Mouse (Mus musculus): ENCODE data around the gene Ogg1. TPM values are rescaled to one million over a fixed set of nuclear protein-coding genes. Genes with fewer than 3 reads are reported as not detected.
A peak's percentile ranks its signal among the peaks of the same experiment; 100 is the strongest.

Ogg1 gene
- 17.3 and 18.4 TPM in 2 replicates for polyA plus RNA-seq (2014; fragmentation: Nextera tagmentation; extraction: Ambion mirVana)

- H3K9me3 ChIP-seq (ENCODE audit: control insufficient read depth, low read length) = no peaks in the 10 kb centered on the region
- peaks cover 57% of the 10 kb centered on the region for H3K36me3 ChIP-seq (ENCODE audit: control insufficient read depth, insufficient read depth, low read length)
- no peaks in the 10 kb centered on the region for H3K4me1 ChIP-seq (ENCODE audit: control insufficient read depth, insufficient read depth, low read length)
- H3K4me3 ChIP-seq (ENCODE audit: low read length) = peak within 1 kb of the TSS; percentile 65
- no peaks in the 10 kb centered on the region for H3K27me3 ChIP-seq (ENCODE audit: control insufficient read depth, insufficient read depth, low read length)
- peak; percentile 98 for ATAC-seq (ENCODE audit: low FRiP score, low TSS enrichment)
- H3K9ac ChIP-seq (ENCODE audit: low read depth, low read length) = peak within 1 kb of the TSS; percentile 70
- peak within 1 kb of the TSS; percentile 92 for H3K27ac ChIP-seq (ENCODE audit: low read depth, low read length)
- peak within 1 kb of the TSS; percentile 71 for H3K4me2 ChIP-seq (replicated peaks; ENCODE audit: low read depth, low read length)
- under 1% methylated on average over 52 of the region's 52 CpGs for WGBS
Observed at GRCm38 (mm10) chr6:113326533-113327315, at the start of gene Ogg1. Gene Ogg1 (plus strand): TSS chr6:113326972.

- Histone ChIP-seq H3K27ac (ENCODE audit: low read depth, low read length) (no peak overlapping the region), H3K27me3 (ENCODE audit: control insufficient read depth, insufficient read depth, low read length) (peaks cover 32% of the 10 kb centered on the region), H3K4me3 (ENCODE audit: low read length) (no peak overlapping the region), H3K9ac (ENCODE audit: low read depth, low read length) (no peak overlapping the region), H3K9me3 (ENCODE audit: control insufficient read depth, low read length) (no peaks in the 10 kb centered on the region), H3K4me1 (ENCODE audit: control insufficient read depth, insufficient read depth, low read length) (peaks cover 11% of the 10 kb centered on the region; the same call in 1 of the 2 replicates), H3K36me3 (ENCODE audit: control insufficient read depth, insufficient read depth, low read length) (no peaks in the 10 kb centered on the region), H3K4me2 (replicated peaks; ENCODE audit: low read depth, low read length) (no peak overlapping the region)
- no peak for ATAC-seq (ENCODE audit: low FRiP score, low TSS enrichment)
- 70% methylated on average over 6 of the region's 6 CpGs for WGBS
Observed at GRCm38 (mm10) chr6:113281676-113282075, 45.1 kb upstream of the Ogg1 start.

GRCm38 (mm10) chr6:113282101-113282802, 44.5 kb upstream of the Ogg1 start, which contains the start of gene Cpne9:
Gene Cpne9 (plus strand): TSS chr6:113282307.
- no peak within 1 kb of the TSS for H3K9ac ChIP-seq (ENCODE audit: low read depth, low read length)
- peak; percentile 88 for ATAC-seq (ENCODE audit: low FRiP score, low TSS enrichment)
- H3K27ac ChIP-seq (ENCODE audit: low read depth, low read length) = no peak within 1 kb of the TSS
- H3K36me3 ChIP-seq (ENCODE audit: control insufficient read depth, insufficient read depth, low read length) = no peaks in the 10 kb centered on the region
- peak within 1 kb of the TSS; percentile 34 for H3K4me2 ChIP-seq (replicated peaks; ENCODE audit: low read depth, low read length)
- peaks cover 32% of the 10 kb centered on the region for H3K27me3 ChIP-seq (ENCODE audit: control insufficient read depth, insufficient read depth, low read length)
- H3K9me3 ChIP-seq (ENCODE audit: control insufficient read depth, low read length) = no peaks in the 10 kb centered on the region
- peak within 1 kb of the TSS; percentile 10 for H3K4me3 ChIP-seq (ENCODE audit: low read length)
- H3K4me1 ChIP-seq (ENCODE audit: control insufficient read depth, insufficient read depth, low read length) = peaks cover 11% of the 10 kb centered on the region; the same call in 1 of the 2 replicates
- 1% methylated on average over 37 of the region's 37 CpGs for WGBS

- H3K4me3 ChIP-seq (ENCODE audit: low read length) = peak overlapping the region; percentile 10
- no peaks in the 10 kb centered on the region for H3K9me3 ChIP-seq (ENCODE audit: control insufficient read depth, low read length)
- no peak overlapping the region for H3K27ac ChIP-seq (ENCODE audit: low read depth, low read length)
- no peak overlapping the region for H3K9ac ChIP-seq (ENCODE audit: low read depth, low read length)
- under 1% methylated on average over 22 of the region's 22 CpGs for WGBS
- H3K4me1 ChIP-seq (ENCODE audit: control insufficient read depth, insufficient read depth, low read length) = peaks cover 11% of the 10 kb centered on the region; the same call in 1 of the 2 replicates
- 0 out of 2 replicates have a peak, but pooled peaks have one; percentile 55 for ATAC-seq (ENCODE audit: low FRiP score, low TSS enrichment)
- H3K4me2 ChIP-seq (replicated peaks; ENCODE audit: low read depth, low read length) = peak overlapping the region; percentile 22; the same call in 1 of the 2 replicates
- no peaks in the 10 kb centered on the region for H3K36me3 ChIP-seq (ENCODE audit: control insufficient read depth, insufficient read depth, low read length)
- H3K27me3 ChIP-seq (ENCODE audit: control insufficient read depth, insufficient read depth, low read length) = peaks cover 32% of the 10 kb centered on the region
Observed at GRCm38 (mm10) chr6:113282969-113283368, 43.8 kb upstream of the Ogg1 start.

DNA sequence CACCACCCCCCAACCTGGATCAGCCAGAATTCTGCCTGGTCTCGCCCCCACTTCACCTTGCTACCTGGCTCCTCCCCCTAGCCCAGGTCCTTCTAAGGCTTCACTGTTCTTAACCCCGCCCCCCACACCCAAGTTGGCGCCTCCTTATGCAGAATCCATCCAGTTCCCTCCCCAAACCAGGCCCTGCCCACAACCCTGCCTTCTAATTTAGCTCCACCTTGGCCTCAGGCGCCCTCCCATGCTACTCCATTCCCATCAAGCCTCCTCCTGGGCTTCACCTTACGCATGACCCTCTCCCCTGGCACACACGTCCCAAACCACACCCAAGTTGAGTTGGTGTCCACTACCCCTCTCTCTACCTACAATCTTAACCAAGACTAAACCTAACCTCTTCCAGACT, 43.3 kb upstream of the Ogg1 start:
- ATAC-seq (ENCODE audit: low FRiP score, low TSS enrichment) = peak; percentile 33; the same call in 1 of the 2 replicates
- Histone ChIP-seq H3K9me3 (ENCODE audit: control insufficient read depth, low read length) (no peaks in the 10 kb centered on the region), H3K4me3 (ENCODE audit: low read length) (peak overlapping the region; percentile 10; the same call in 1 of the 2 replicates), H3K9ac (ENCODE audit: low read depth, low read length) (no peak overlapping the region), H3K27ac (ENCODE audit: low read depth, low read length) (no peak overlapping the region), H3K27me3 (ENCODE audit: control insufficient read depth, insufficient read depth, low read length) (peaks cover 32% of the 10 kb centered on the region), H3K36me3 (ENCODE audit: control insufficient read depth, insufficient read depth, low read length) (no peaks in the 10 kb centered on the region), H3K4me2 (replicated peaks; ENCODE audit: low read depth, low read length) (peak overlapping the region; percentile 22; the same call in 1 of the 2 replicates), H3K4me1 (ENCODE audit: control insufficient read depth, insufficient read depth, low read length) (peaks cover 11% of the 10 kb centered on the region; the same call in 1 of the 2 replicates)
- 7% methylated on average over 6 of the region's 6 CpGs for WGBS

GRCm38 (mm10) chr6:113284931-113285330, 41.8 kb upstream of the Ogg1 start:
- Histone ChIP-seq H3K9me3 (ENCODE audit: control insufficient read depth, low read length) (no peaks in the 10 kb centered on the region), H3K27ac (ENCODE audit: low read depth, low read length) (no peak overlapping the region), H3K27me3 (ENCODE audit: control insufficient read depth, insufficient read depth, low read length) (peaks cover 32% of the 10 kb centered on the region), H3K9ac (ENCODE audit: low read depth, low read length) (no peak overlapping the region), H3K4me2 (replicated peaks; ENCODE audit: low read depth, low read length) (no peak overlapping the region), H3K36me3 (ENCODE audit: control insufficient read depth, insufficient read depth, low read length) (no peaks in the 10 kb centered on the region), H3K4me1 (ENCODE audit: control insufficient read depth, insufficient read depth, low read length) (peaks cover 11% of the 10 kb centered on the region; the same call in 1 of the 2 replicates), H3K4me3 (ENCODE audit: low read length) (no peak overlapping the region)
- WGBS = 70% methylated on average over 3 of the region's 3 CpGs
- no peak for ATAC-seq (ENCODE audit: low FRiP score, low TSS enrichment)

- Histone ChIP-seq H3K27ac (ENCODE audit: low read depth, low read length) (no peak overlapping the region), H3K4me1 (ENCODE audit: control insufficient read depth, insufficient read depth, low read length) (peaks cover 11% of the 10 kb centered on the region; the same call in 1 of the 2 replicates), H3K9me3 (ENCODE audit: control insufficient read depth, low read length) (no peaks in the 10 kb centered on the region), H3K4me3 (ENCODE audit: low read length) (no peak overlapping the region), H3K36me3 (ENCODE audit: control insufficient read depth, insufficient read depth, low read length) (no peaks in the 10 kb centered on the region), H3K4me2 (replicated peaks; ENCODE audit: low read depth, low read length) (no peak overlapping the region), H3K9ac (ENCODE audit: low read depth, low read length) (no peak overlapping the region), H3K27me3 (ENCODE audit: control insufficient read depth, insufficient read depth, low read length) (peaks cover 32% of the 10 kb centered on the region)
- 69% methylated on average over 1 of the region's 1 CpGs for WGBS
- ATAC-seq (ENCODE audit: low FRiP score, low TSS enrichment) = no peak
Observed at GRCm38 (mm10) chr6:113286316-113286715, 40.5 kb upstream of the Ogg1 start.

DNA sequence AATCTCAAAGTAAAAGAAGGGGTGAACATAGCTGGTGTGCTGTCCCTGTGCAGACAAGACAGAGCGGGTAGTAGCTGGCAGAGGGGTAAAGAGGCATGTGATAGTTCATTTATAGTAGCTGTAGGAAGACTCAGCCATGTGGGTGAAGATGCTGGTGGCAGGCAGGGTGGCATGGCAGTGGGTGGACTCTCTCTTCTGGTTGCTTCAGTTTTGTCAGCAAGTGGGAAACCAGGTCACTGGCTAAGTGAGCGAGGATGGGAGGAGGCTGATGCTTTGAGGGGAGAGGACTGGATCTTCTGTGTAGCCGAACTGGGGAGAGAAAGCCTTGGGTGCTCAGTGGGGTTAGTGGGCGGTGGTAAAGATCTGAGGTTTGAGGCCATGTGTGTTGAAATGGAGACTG, 39.5 kb upstream of the Ogg1 start:
- Histone ChIP-seq H3K27me3 (ENCODE audit: control insufficient read depth, insufficient read depth, low read length) (peaks cover 23% of the 10 kb centered on the region), H3K4me1 (ENCODE audit: control insufficient read depth, insufficient read depth, low read length) (peaks cover 8% of the 10 kb centered on the region; the same call in 1 of the 2 replicates), H3K4me2 (replicated peaks; ENCODE audit: low read depth, low read length) (no peak overlapping the region), H3K27ac (ENCODE audit: low read depth, low read length) (no peak overlapping the region), H3K4me3 (ENCODE audit: low read length) (no peak overlapping the region), H3K9ac (ENCODE audit: low read depth, low read length) (no peak overlapping the region), H3K36me3 (ENCODE audit: control insufficient read depth, insufficient read depth, low read length) (no peaks in the 10 kb centered on the region), H3K9me3 (ENCODE audit: control insufficient read depth, low read length) (no peaks in the 10 kb centered on the region)
- no peak for ATAC-seq (ENCODE audit: low FRiP score, low TSS enrichment)
- 69% methylated on average over 4 of the region's 4 CpGs for WGBS

Measured in kidney, embryonic 14.5 days (tissue).